Mouse (Mus musculus) erythroblast, embryonic 14.5 days (primary cell): Measurements from ENCODE around the gene Fgfr2.

Source experiments
- GATA1 ChIP-seq: IDR thresholded peaks from 2 replicates; pipeline ENCODE4 v1.6.1; 2012; ENCODE audit warnings: low read length, inconsistent platforms, mixed read lengths
- TAL1 ChIP-seq: IDR thresholded peaks from 3 replicates; pipeline ENCODE4 v1.6.1; 2012; ENCODE audit warnings: low read length, inconsistent platforms, mixed read lengths

DNA sequence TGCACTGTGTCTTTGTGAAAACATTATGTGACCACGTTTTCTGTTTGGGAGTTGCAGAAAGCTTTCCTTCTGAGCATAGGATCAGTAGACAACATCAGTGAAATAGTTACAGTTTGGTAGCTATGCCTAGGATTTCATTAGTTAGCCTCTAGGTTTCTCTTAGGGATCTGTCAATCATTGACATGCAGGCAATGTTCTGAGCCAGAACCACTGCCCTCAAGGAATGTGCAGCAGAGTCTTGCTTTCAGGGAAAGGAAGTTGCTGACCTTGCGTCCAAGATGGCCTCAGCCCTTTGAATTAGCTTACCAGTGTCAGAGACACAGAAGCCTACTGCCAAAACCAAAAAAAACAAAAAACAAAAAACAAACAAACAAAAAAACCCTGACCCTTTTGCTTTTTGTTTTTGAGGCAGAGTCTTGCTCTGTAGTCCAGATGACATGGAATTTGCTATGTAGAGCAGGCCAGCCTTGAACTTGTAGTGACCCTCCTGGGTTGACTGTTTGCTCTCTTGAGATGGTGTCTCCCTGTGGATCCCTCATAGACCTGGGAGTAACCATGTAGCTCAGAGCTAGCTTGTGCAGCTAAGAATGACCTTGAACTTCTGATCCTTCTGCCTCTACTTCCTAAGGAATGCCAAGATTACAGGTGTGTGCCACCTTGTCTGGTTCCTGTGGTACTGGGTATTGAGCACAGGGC lies 247.6 kb downstream of the Fgfr2 start:
- TF ChIP-seq GATA1 (no peak; the same call in 1 of the 2 replicates), TAL1 (no peak)
